8 mouse cellular contexts compared by ENCODE assay signal in genomic region chr10:44474256-44474655, GRCm38 (mm10). TPM values are rescaled to one million over a fixed set of nuclear protein-coding genes. Genes with fewer than 3 reads are reported as not detected.
DNase-seq lines count a peak whose midpoint lies in the region; ATAC-seq and TF ChIP-seq lines count a peak whose summit lies in the region.

No protein-coding gene starts in this region.

- peaks cover 4% of the 10 kb centered on the region; the same call in 1 of the 2 replicates for H3K4me1 ChIP-seq in forebrain, embryonic 14.5 days (ENCODE audit: control insufficient read depth, insufficient read depth, low read length)
- no peaks in the 10 kb centered on the region; the same call in 1 of the 2 replicates for H3K4me1 ChIP-seq in forebrain, embryonic 12.5 days
- H3K4me1 ChIP-seq in heart, embryonic 14.5 days (ENCODE audit: control insufficient read depth in 2 of 2, insufficient read depth in 2 of 2, low read length in 2 of 2): peaks cover 2 to 16% of the 10 kb centered on the region in 2 experiments; a peak in 3 of 4 replicates
- H3K4me1 ChIP-seq in limb, embryonic 14.5 days (ENCODE audit: control insufficient read depth, insufficient read depth, low read length): peaks cover 1% of the 10 kb centered on the region

- no peaks in the 10 kb centered on the region for H3K27me3 ChIP-seq in forebrain, embryonic 14.5 days (replicated peaks; ENCODE audit: control insufficient read depth, insufficient read depth, low read length)
- H3K27me3 ChIP-seq in forebrain, embryonic 12.5 days: peaks cover 14% of the 10 kb centered on the region; the same call in 1 of the 2 replicates
- peaks cover 57% of the 10 kb centered on the region for H3K27me3 ChIP-seq in heart, embryonic 14.5 days (ENCODE audit: control insufficient read depth, insufficient read depth, low read length)
- H3K27me3 ChIP-seq in limb, embryonic 14.5 days (ENCODE audit: control insufficient read depth, insufficient read depth, low read length): no peaks in the 10 kb centered on the region

- 35% methylated on average over 10 of the region's 10 CpGs for WGBS in forebrain, embryonic 14.5 days
- 55% methylated on average over 10 of the region's 10 CpGs for WGBS in forebrain, embryonic 12.5 days
- 10% methylated on average over 10 of the region's 10 CpGs for WGBS in heart, embryonic 14.5 days
- WGBS in limb, embryonic 14.5 days: 22% methylated on average over 10 of the region's 10 CpGs

- DNase-seq in forebrain, embryonic 14.5 days (ENCODE audit: low spot score): peak; percentile 83
- DNase-seq in MEL-GATA-1-ER (ENCODE audit: extremely low read depth, low read depth): peak; percentile 91
- DNase-seq in limb, embryonic 14.5 days (ENCODE audit: low spot score): peak; percentile 87
- no peak for DNase-seq in c-Kit-positive CD71-positive TER-119-positive erythroid progenitor cells, embryonic 14.5 days (ENCODE audit: low spot score)
- no peak for DNase-seq in layer of hippocampus, adult 8-10 months (ENCODE audit: low spot score in 2 of 2)
- no peak for DNase-seq in spleen, postnatal 36 days (ENCODE audit: low spot score in 2 of 2)

- H3K4me3 ChIP-seq in forebrain, embryonic 14.5 days (ENCODE audit: low read depth, low read length): no peak overlapping the region
- no peak overlapping the region for H3K4me3 ChIP-seq in forebrain, embryonic 12.5 days (replicated peaks)
- no peak overlapping the region for H3K4me3 ChIP-seq in heart, embryonic 14.5 days (ENCODE audit: control insufficient read depth in 1 of 2, insufficient read depth in 1 of 2, low read depth in 1 of 2, low read length in 2 of 2)
- H3K4me3 ChIP-seq in limb, embryonic 14.5 days (replicated peaks; ENCODE audit: low read length): no peak overlapping the region

- H3K27ac ChIP-seq in forebrain, embryonic 14.5 days (ENCODE audit: low read depth, low read length): no peak overlapping the region
- H3K27ac ChIP-seq in forebrain, embryonic 12.5 days: no peak overlapping the region
- no peak overlapping the region for H3K27ac ChIP-seq in heart, embryonic 14.5 days (replicated peaks in 1 of 2; ENCODE audit: control insufficient read depth in 1 of 2, insufficient read depth in 1 of 2, low read depth in 2 of 2, low read length in 2 of 2)
- H3K27ac ChIP-seq in limb, embryonic 14.5 days (replicated peaks; ENCODE audit: low read depth, low read length): no peak overlapping the region

- H3K36me3 ChIP-seq in forebrain, embryonic 14.5 days (ENCODE audit: control insufficient read depth, insufficient read depth, low read length): no peaks in the 10 kb centered on the region
- H3K36me3 ChIP-seq in forebrain, embryonic 12.5 days (replicated peaks): no peaks in the 10 kb centered on the region
- no peaks in the 10 kb centered on the region for H3K36me3 ChIP-seq in heart, embryonic 14.5 days (ENCODE audit: control insufficient read depth, insufficient read depth, low read length)
- no peaks in the 10 kb centered on the region for H3K36me3 ChIP-seq in limb, embryonic 14.5 days (ENCODE audit: control insufficient read depth, insufficient read depth, low read length)

- no peak overlapping the region for H3K9ac ChIP-seq in forebrain, embryonic 14.5 days (ENCODE audit: low read length)
- no peak overlapping the region for H3K9ac ChIP-seq in forebrain, embryonic 12.5 days
- no peak overlapping the region for H3K9ac ChIP-seq in heart, embryonic 14.5 days (ENCODE audit: low read length)
- H3K9ac ChIP-seq in limb, embryonic 14.5 days (ENCODE audit: low read depth, low read length, severe bottlenecking): no peak overlapping the region

- H3K9me3 ChIP-seq in forebrain, embryonic 14.5 days (replicated peaks; ENCODE audit: control insufficient read depth, low read length): no peaks in the 10 kb centered on the region
- H3K9me3 ChIP-seq in forebrain, embryonic 12.5 days: no peaks in the 10 kb centered on the region
- H3K9me3 ChIP-seq in heart, embryonic 14.5 days (ENCODE audit: control insufficient read depth, low read length): no peaks in the 10 kb centered on the region
- H3K9me3 ChIP-seq in limb, embryonic 14.5 days (ENCODE audit: control insufficient read depth, low read length): no peaks in the 10 kb centered on the region

- H3K4me2 ChIP-seq in forebrain, embryonic 14.5 days (ENCODE audit: low read length): no peak overlapping the region
- no peak overlapping the region for H3K4me2 ChIP-seq in forebrain, embryonic 12.5 days
- H3K4me2 ChIP-seq in heart, embryonic 14.5 days (ENCODE audit: low read length): peak overlapping the region; percentile 25; the same call in 1 of the 2 replicates
- H3K4me2 ChIP-seq in limb, embryonic 14.5 days (replicated peaks; ENCODE audit: low read depth, low read length, severe bottlenecking): no peak overlapping the region

- TF ChIP-seq POLR2A in limb, embryonic 14.5 days (IDR thresholded peaks at IDR 0.05; ENCODE audit: borderline replicate concordance, extremely low read depth, insufficient read depth, insufficient read length): no peak

- ATAC-seq in forebrain, embryonic 14.5 days: peak; percentile 79; the same call in 1 of the 2 replicates
- ATAC-seq in forebrain, embryonic 12.5 days (ENCODE audit: low FRiP score): no peak
- peak; percentile 69 for ATAC-seq in heart, embryonic 14.5 days (ENCODE audit: insufficient number of reproducible peaks, insufficient read depth, low FRiP score, low read depth)
- peak; percentile 37; the same call in 1 of the 2 replicates for ATAC-seq in limb, embryonic 14.5 days (ENCODE audit: low FRiP score, low read depth)

RNA-seq across cellular contexts. Expression of gene Prdm1, which starts 54.0 kb away (rescaled TPM):
- polyA plus RNA-seq in forebrain, embryonic 14.5 days (2014; fragmentation: Nextera tagmentation; extraction: Ambion mirVana): 0.33 and 1.1 TPM in 2 replicates
- 0.86 and 1.1 TPM in 2 replicates for polyA plus RNA-seq in forebrain, embryonic 12.5 days (2016; fragmentation: Nextera tagmentation; extraction: Ambion mirVana)
- polyA plus RNA-seq in heart, embryonic 14.5 days (2014; fragmentation: Nextera tagmentation; extraction: Ambion mirVana): 0.86 and 0.98 TPM in 2 replicates
- 4.8 and 6.2 TPM in 2 replicates for polyA plus RNA-seq in limb, embryonic 14.5 days (2012; rRNA removed)
- 5.7 and 6.1 TPM in 2 replicates for polyA plus RNA-seq in limb, embryonic 14.5 days (2014; fragmentation: Nextera tagmentation; extraction: Ambion mirVana)
- 1 to 10 TPM in 2 of 4 experiments, under 1 TPM in 2; 0.41 to 1.6 (median 0.97) TPM for total RNA-seq in layer of hippocampus, adult 8-10 months (2022)

Comparison
In these comparisons a context has a peak if more than half of its experiments do, and no peak if none do; other contexts are left out.
1. DNase-seq: peak in forebrain, embryonic 14.5 days (single experiment), MEL-GATA-1-ER (single experiment) and limb, embryonic 14.5 days (single experiment); none in c-Kit-positive CD71-positive TER-119-positive erythroid progenitor cells, embryonic 14.5 days (single experiment), layer of hippocampus, adult 8-10 months (0 of 2) and spleen, postnatal 36 days (0 of 2).